Mouse (Mus musculus) myocyte (in vitro differentiated cells): ENCODE measurements around the gene Ccdc42. TPM values are rescaled to one million over a fixed set of nuclear protein-coding genes. Genes with fewer than 3 reads are reported as not detected.

ENCODE experiments used
- H3K27me3 ChIP-seq: one replicate; pipeline ENCODE4 v1.6.1; 2011; ENCODE audit not compliant: control insufficient read depth, insufficient read depth, insufficient read length
- H3K36me3 ChIP-seq: one replicate; pipeline ENCODE4 v1.6.1; 2011; ENCODE audit not compliant: control insufficient read depth, insufficient read depth
- H3K4me2 ChIP-seq: one replicate; pipeline ENCODE4 v1.6.1; 2011; ENCODE audit warnings: low read depth, control low read depth
- H3K4me3 ChIP-seq: one replicate; pipeline ENCODE4 v1.5.1; 2011; ENCODE audit warnings: mild to moderate bottlenecking, control low read depth, moderate library complexity
- H3K79me2 ChIP-seq: one replicate; pipeline ENCODE4 v1.6.1; 2011; ENCODE audit not compliant: control insufficient read depth, insufficient read depth
- H3ac ChIP-seq: one replicate; pipeline ENCODE4 v1.6.1; 2011; ENCODE audit not compliant: control insufficient read depth, insufficient read length
- CEBPB ChIP-seq: IDR thresholded peaks from 2 replicates; pipeline ENCODE4 v1.6.1; 2011; ENCODE audit warnings: mild to moderate bottlenecking, moderate library complexity; ENCODE audit not compliant: poor library complexity, insufficient read depth, severe bottlenecking
- E2F4 ChIP-seq: IDR thresholded peaks from one replicate; pipeline ENCODE4 v1.6.1; 2011; ENCODE audit warnings: mild to moderate bottlenecking, control low read depth, moderate library complexity; ENCODE audit not compliant: insufficient read depth
- MAX ChIP-seq: IDR thresholded peaks from one replicate; pipeline ENCODE4 v1.6.1; 2011; ENCODE audit warnings: low read depth, mild to moderate bottlenecking, control low read depth
- MYOD1 ChIP-seq, 3 experiments: IDR thresholded peaks; one replicate each; pipeline ENCODE4 v1.6.1; 2011; ENCODE audit warnings: control low read depth in 2 of 3, low read depth in 2 of 3, mild to moderate bottlenecking in 2 of 3, moderate library complexity in 1 of 3; ENCODE audit not compliant: insufficient read length in 2 of 3, control insufficient read depth in 1 of 3
- MYOG ChIP-seq, 3 experiments: IDR thresholded peaks; one replicate each; pipeline ENCODE4 v1.6.1; 2011; ENCODE audit warnings: control low read depth in 2 of 3, low read depth in 2 of 3, mild to moderate bottlenecking in 2 of 3; ENCODE audit not compliant: insufficient read length in 2 of 3, control insufficient read depth in 1 of 3, insufficient read depth in 1 of 3
- POLR2A ChIP-seq: IDR thresholded peaks from one replicate; pipeline ENCODE4 v1.6.1; 2011; ENCODE audit warnings: low read depth, mild to moderate bottlenecking, control low read depth, moderate library complexity; ENCODE audit not compliant: insufficient read length
- POLR2AphosphoS2 ChIP-seq: IDR thresholded peaks from one replicate; pipeline ENCODE4 v1.6.1; 2011; ENCODE audit warnings: low read depth, control low read depth; ENCODE audit not compliant: insufficient read length
- REST ChIP-seq: IDR thresholded peaks from one replicate; pipeline ENCODE4 v1.6.1; 2011; ENCODE audit warnings: mild to moderate bottlenecking, control low read depth, moderate library complexity; ENCODE audit not compliant: insufficient read depth, insufficient read length
- SRF ChIP-seq: IDR thresholded peaks from one replicate; pipeline ENCODE4 v1.6.1; 2011; ENCODE audit warnings: low read depth; ENCODE audit not compliant: control insufficient read depth, insufficient read length
- TCF12 ChIP-seq: IDR thresholded peaks from one replicate; pipeline ENCODE4 v1.6.1; 2011; ENCODE audit warnings: mild to moderate bottlenecking, control low read depth; ENCODE audit not compliant: poor library complexity, insufficient read depth, severe bottlenecking
- TCF3 ChIP-seq: IDR thresholded peaks from one replicate; pipeline ENCODE4 v1.6.1; 2011; ENCODE audit warnings: low read depth, control low read depth; ENCODE audit not compliant: insufficient read length
- USF1 ChIP-seq: IDR thresholded peaks from one replicate; pipeline ENCODE4 v1.6.1; 2011; ENCODE audit warnings: low read depth, mild to moderate bottlenecking, control low read depth, moderate library complexity
- polyA plus RNA-seq: library from polyadenylated mRNA; unstranded; fragments of >200 nt; fragmentation: generic; extraction: Trizol; gene quantifications from one replicate; pipeline ENCODE4 v1.2.1, GENCODE M21; 2012; ENCODE audit warnings: missing spikeins

The Ccdc42 gene
- polyA plus RNA-seq, 1 experiment: not detected

GRCm38 (mm10) chr11:68607046-68607445 lies 20.2 kb downstream of the Ccdc42 start:
- no peaks in the 10 kb centered on the region for H3K36me3 ChIP-seq
- TF ChIP-seq SRF: no peak
- H3ac ChIP-seq: no peak overlapping the region
- H3K79me2 ChIP-seq: no peaks in the 10 kb centered on the region
- no peaks in the 10 kb centered on the region for H3K27me3 ChIP-seq
- H3K4me2 ChIP-seq: no peak overlapping the region
- H3K4me3 ChIP-seq: no peak overlapping the region

DNA sequence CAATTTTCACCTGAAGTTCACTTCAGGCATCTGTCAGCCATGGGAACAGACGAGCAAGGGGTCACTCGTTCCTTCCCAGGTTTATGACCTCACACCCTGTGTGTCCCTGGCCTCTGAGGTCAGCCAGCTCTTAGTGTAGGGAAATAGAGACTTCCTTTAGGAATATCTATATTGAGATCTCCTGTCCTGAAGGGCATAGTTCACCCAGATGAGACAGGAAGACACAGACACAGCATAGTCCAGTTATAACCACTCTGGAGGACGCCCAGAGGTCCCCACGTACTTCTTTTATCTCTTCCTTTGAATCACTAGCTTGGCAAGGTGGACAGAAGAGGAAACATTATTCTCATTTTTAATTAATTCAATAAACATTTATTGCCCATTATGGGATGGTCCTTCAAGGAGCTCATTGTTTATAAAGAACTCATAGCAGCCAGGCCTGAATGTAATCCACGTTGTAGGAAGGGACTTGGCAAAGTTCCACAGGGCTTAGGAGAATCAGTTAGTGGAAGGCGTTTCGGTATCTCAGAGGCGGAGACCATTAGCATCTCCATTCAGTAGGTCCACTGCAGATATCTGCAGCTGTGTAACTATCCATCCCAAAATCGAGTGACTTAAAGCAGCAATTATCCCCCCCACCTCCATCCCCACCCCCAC lies 23.2 kb downstream of the Ccdc42 start:
- TF ChIP-seq SRF: no peak
- no peak for TF ChIP-seq REST
- TF ChIP-seq TCF3: no peak
- TF ChIP-seq USF1: no peak
- no peak for TF ChIP-seq MYOG (IDR thresholded peaks at IDR 0.05; ENCODE audit: control insufficient read depth in 1 of 3, insufficient read depth in 1 of 3, insufficient read length in 2 of 3, low read depth in 2 of 3)
- no peak for TF ChIP-seq POLR2A
- no peak for TF ChIP-seq MAX
- TF ChIP-seq CEBPB: no peak
- no peak for TF ChIP-seq TCF12
- no peak for TF ChIP-seq E2F4
- TF ChIP-seq POLR2AphosphoS2: no peak

GRCm38 (mm10) chr11:68610567-68610947 lies 23.7 kb downstream of the Ccdc42 start:
- Histone ChIP-seq H3K4me2 (no peak overlapping the region), H3K36me3 (no peaks in the 10 kb centered on the region), H3K79me2 (no peaks in the 10 kb centered on the region), H3K27me3 (no peaks in the 10 kb centered on the region), H3ac (no peak overlapping the region), H3K4me3 (no peak overlapping the region)
- no peak for TF ChIP-seq REST

More for the DNA sequence above, 23.2 kb downstream of the Ccdc42 start:
- no peak overlapping the region for H3K4me2 ChIP-seq
- H3K4me3 ChIP-seq: no peak overlapping the region
- no peaks in the 10 kb centered on the region for H3K79me2 ChIP-seq
- H3ac ChIP-seq: no peak overlapping the region
- no peaks in the 10 kb centered on the region for H3K36me3 ChIP-seq
- H3K27me3 ChIP-seq: no peaks in the 10 kb centered on the region

- no peaks in the 10 kb centered on the region for H3K27me3 ChIP-seq
- H3K36me3 ChIP-seq: no peaks in the 10 kb centered on the region
- H3K4me3 ChIP-seq: no peak overlapping the region
- peak in 2 of 3 experiments; percentile 8 to 32 for TF ChIP-seq MYOD1 (IDR thresholded peaks at IDR 0.05; ENCODE audit: control insufficient read depth in 1 of 3, insufficient read length in 2 of 3, low read depth in 2 of 3)
- TF ChIP-seq MYOG (IDR thresholded peaks at IDR 0.05; ENCODE audit: control insufficient read depth in 1 of 3, insufficient read depth in 1 of 3, insufficient read length in 2 of 3, low read depth in 2 of 3): no peak
- no peak for TF ChIP-seq TCF12
- TF ChIP-seq POLR2A: no peak
- TF ChIP-seq USF1: no peak
- no peaks in the 10 kb centered on the region for H3K79me2 ChIP-seq
- H3K4me2 ChIP-seq: no peak overlapping the region
- no peak overlapping the region for H3ac ChIP-seq
These were observed 26.4 kb downstream of the Ccdc42 start for GRCm38 (mm10) chr11:68613071-68613711.

GRCm38 (mm10) chr11:68622751-68623150 lies 35.9 kb downstream of the Ccdc42 start:
- Histone ChIP-seq H3K36me3 (no peaks in the 10 kb centered on the region), H3K4me3 (peak overlapping the region; percentile 14), H3K79me2 (no peaks in the 10 kb centered on the region), H3K27me3 (no peaks in the 10 kb centered on the region), H3K4me2 (peak overlapping the region; percentile 75), H3ac (no peak overlapping the region)
- TF ChIP-seq REST (no peak), CEBPB (no peak), USF1 (no peak), POLR2AphosphoS2 (no peak), SRF (no peak)
